Mouse (Mus musculus) embryonic facial prominence, embryonic 13.5 days (tissue): Measurements from ENCODE around the gene Zfp113. TPM values are rescaled to one million over a fixed set of nuclear protein-coding genes. Genes with fewer than 3 reads are reported as not detected.
A peak's percentile ranks its signal among the peaks of the same experiment; 100 is the strongest.

Experiments
- ATAC-seq: fragments of 200-750 bp; cut with Nextera tagmentation; 2 replicates; pipeline ENCODE4 v1.8.0; 2017; ENCODE audit warnings: low read depth; ENCODE audit not compliant: insufficient number of reproducible peaks, insufficient read depth, low FRiP score, low TSS enrichment
- H3K27ac ChIP-seq: fragments of 300-500 bp; sonication (generic); 2 replicates; pipeline ENCODE4 v1.5.1; 2015; ENCODE audit warnings: moderate library complexity, mild to moderate bottlenecking, inconsistent platforms
- H3K27me3 ChIP-seq: fragments of 300-500 bp; sonication (generic); 2 replicates; pipeline ENCODE4 v1.6.1; 2015; ENCODE audit warnings: mild to moderate bottlenecking, inconsistent platforms
- H3K36me3 ChIP-seq: fragments of 300-500 bp; sonication (generic); 2 replicates; pipeline ENCODE4 v1.6.1; 2015; ENCODE audit warnings: mild to moderate bottlenecking, inconsistent platforms
- H3K4me1 ChIP-seq: fragments of 300-500 bp; sonication (generic); 2 replicates; pipeline ENCODE4 v1.6.1; 2015; ENCODE audit warnings: inconsistent platforms
- H3K4me2 ChIP-seq: fragments of 300-500 bp; sonication (generic); 2 replicates; pipeline ENCODE4 v1.6.1; 2015; ENCODE audit warnings: moderate library complexity, mild to moderate bottlenecking, inconsistent platforms
- H3K4me3 ChIP-seq: fragments of 300-500 bp; sonication (generic); 2 replicates; pipeline ENCODE4 v1.5.1; 2015; ENCODE audit warnings: mild to moderate bottlenecking, inconsistent platforms
- H3K9ac ChIP-seq: fragments of 300-500 bp; sonication (generic); 2 replicates; pipeline ENCODE4 v1.6.1; 2015; ENCODE audit warnings: mild to moderate bottlenecking, inconsistent platforms
- H3K9me3 ChIP-seq: fragments of 300-500 bp; sonication (generic); 2 replicates; pipeline ENCODE4 v1.6.1; 2016; ENCODE audit warnings: inconsistent platforms
- WGBS: fragments of 180-500 bp; shearing (Covaris S2); methylation state at CpG from one replicate; pipeline ENCODE4 v1.1.7; 2015; ENCODE audit warnings: mixed read lengths; 5-methylcytosine and 5-hydroxymethylcytosine counted together
- polyA plus RNA-seq: library from polyadenylated mRNA; unstranded; fragments of >200 nt; fragmentation: Nextera tagmentation; extraction: Ambion mirVana; gene quantifications from 2 replicates; pipeline ENCODE4 v1.2.1, GENCODE M21; 2015

Zfp113 gene
- polyA plus RNA-seq, 1 experiment from 2014 or later, result 24.4 TPM

DNA sequence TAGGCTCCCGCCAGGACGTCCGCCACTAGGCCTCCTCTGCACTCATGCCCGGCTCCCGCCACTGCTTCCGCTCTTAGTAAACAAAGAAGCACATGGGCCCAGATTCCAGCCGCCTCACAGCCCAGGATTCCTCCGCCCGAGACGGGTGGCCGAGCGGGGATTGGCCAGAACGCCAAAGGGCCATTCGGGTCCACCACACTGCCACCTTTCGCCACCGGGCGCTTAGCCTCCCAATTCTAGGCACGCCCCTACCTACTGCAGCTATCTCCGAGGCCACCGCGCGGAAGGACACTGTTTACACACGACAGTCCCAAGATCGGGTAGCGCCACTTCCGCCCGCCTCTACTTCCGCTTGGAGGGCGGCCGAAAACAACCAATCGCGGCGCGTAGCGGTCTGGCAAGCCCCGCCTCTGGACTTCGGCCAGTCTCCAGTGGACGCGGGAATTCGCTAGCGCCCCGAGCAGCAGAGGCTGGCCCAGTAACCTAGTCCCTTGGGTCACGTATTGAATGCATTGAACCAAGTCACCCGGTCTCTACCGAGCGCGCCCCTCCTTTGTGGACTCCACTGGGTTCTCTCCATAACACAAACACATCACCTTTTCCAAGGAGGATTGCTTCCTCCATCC, 15.5 kb upstream of the Zfp113 start:
- Histone ChIP-seq H3K27ac (peak overlapping the region; percentile 95), H3K4me2 (peak overlapping the region; percentile 83), H3K9ac (peak overlapping the region; percentile 83), H3K9me3 (no peaks in the 10 kb centered on the region), H3K27me3 (no peaks in the 10 kb centered on the region), H3K36me3 (peaks cover 58% of the 10 kb centered on the region), H3K4me3 (peak overlapping the region; percentile 76), H3K4me1 (peaks cover 30% of the 10 kb centered on the region)
- under 1% methylated on average over 47 of the region's 47 CpGs for WGBS
- ATAC-seq, result peak; percentile 81

DNA sequence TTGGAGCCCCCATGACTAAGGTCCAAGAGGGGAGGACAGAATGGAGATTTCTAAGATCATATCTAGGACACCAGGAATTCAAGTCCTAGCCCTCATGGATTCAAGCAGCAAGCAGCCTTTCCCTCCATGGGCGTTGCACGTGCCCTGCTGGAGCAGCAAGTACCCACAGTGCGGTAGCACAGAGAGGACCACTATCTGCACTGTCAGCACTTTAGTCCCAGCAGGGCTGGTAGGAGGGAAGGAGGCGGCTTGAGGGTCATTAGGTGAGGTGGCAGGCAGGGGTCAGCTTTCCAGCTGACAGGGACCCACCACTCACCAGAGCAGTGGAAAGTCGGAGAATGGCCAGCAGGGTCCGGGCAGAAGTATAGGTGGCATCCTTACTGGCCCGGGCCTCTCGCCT, 10.1 kb upstream of the Zfp113 start:
- H3K4me3 ChIP-seq, result no peak overlapping the region
- H3K4me2 ChIP-seq, result no peak overlapping the region
- peaks cover 26% of the 10 kb centered on the region for H3K4me1 ChIP-seq
- no peak overlapping the region for H3K27ac ChIP-seq
- peaks cover 76% of the 10 kb centered on the region for H3K36me3 ChIP-seq
- no peaks in the 10 kb centered on the region for H3K27me3 ChIP-seq
- H3K9ac ChIP-seq, result no peak overlapping the region
- no peaks in the 10 kb centered on the region for H3K9me3 ChIP-seq
- 79% methylated on average over 8 of the region's 8 CpGs for WGBS
- ATAC-seq, result no peak

DNA sequence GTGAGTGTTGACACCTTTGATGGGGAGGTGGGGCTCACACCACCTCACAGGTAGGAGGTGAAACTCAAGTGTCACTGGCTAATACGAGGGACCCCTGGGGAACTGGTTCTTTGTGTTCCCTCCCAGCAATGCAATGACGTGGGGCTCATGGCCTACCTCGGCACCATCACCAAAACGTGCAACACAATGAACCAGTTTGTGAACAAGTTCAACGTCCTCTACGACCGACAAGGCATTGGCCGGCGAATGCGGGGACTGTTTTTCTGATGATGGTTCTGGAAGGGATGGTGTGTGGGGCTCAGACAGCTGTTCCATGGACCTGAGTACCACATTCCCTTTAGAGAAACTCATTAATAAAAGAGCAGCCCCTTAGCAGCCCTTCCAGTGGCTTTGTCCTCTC, 8.1 kb upstream of the Zfp113 start:
- H3K9me3 ChIP-seq, result no peaks in the 10 kb centered on the region
- no peaks in the 10 kb centered on the region for H3K27me3 ChIP-seq
- ATAC-seq, result no peak
- H3K27ac ChIP-seq, result no peak overlapping the region
- no peak overlapping the region for H3K9ac ChIP-seq
- no peak overlapping the region for H3K4me2 ChIP-seq
- WGBS, result 70% methylated on average over 10 of the region's 10 CpGs
- H3K4me1 ChIP-seq, result peaks cover 14% of the 10 kb centered on the region
- no peak overlapping the region for H3K4me3 ChIP-seq
- H3K36me3 ChIP-seq, result peaks cover 67% of the 10 kb centered on the region

DNA sequence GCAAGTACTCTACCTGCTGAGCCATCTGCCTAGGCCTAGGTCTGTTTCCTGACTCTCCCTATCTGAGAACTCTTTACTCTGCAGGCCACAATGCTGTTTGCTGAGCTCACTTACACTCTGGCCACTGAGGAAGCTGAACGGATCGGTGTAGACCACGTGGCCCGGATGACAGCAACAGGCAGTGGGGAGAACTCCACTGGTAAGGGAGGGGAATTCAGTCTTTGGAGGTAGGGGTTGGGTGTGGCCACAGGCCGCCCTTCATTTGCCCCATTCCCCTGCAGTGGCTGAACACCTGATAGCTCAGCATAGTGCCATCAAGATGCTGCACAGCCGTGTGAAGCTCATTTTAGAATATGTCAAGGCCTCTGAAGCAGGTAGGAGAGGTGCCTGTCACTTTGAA, 7.5 kb upstream of the Zfp113 start:
- ATAC-seq, result no peak
- WGBS, result 68% methylated on average over 6 of the region's 6 CpGs

DNA sequence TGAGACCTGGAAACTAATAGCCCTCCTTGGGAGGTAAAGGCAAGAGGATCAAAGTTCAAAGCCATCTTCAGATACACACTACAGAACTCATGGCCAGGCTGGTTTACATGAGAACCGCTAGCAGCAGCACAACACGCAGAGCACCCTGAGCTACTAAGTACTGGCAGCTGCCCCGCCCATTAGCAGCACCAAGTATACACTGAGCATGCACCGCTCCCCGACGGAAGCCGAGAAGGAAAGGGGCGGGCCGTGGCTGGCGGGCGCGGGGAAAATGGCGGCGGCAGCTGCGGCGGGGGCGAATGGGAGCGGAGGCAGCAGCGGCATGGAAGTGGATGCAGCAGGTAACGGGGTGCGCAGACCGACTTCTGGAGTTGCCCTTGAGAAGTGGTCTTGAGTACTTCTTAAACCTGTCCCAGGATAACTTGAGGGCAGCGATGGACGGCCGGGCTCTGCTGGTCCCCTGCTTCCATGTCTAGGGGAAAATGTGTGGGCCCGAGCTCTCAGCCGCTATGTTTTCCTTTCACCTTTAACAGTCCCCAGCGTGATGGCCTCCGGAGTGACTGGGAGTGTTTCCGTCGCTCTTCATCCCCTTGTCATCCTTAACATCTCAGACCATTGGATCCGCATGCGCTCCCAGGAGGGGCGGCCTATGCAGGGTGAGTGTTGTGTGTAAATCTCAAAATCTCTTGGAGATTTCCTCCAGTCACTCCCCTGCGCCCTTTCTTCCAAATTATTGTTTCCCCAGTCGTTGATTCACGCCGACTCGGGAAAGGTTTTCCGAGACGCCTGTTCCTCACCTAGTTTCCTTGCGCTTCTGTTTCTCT, 5.5 kb upstream of the Zfp113 start, which contains the start of gene Cops6:
Gene Cops6, plus strand, starts transcription at position 230 of the 824 bp plus-strand sequence.
- H3K27ac ChIP-seq, result peak within 1 kb of the TSS; percentile 85
- no peaks in the 10 kb centered on the region for H3K9me3 ChIP-seq
- peak within 1 kb of the TSS; percentile 93 for H3K9ac ChIP-seq
- peaks cover 11% of the 10 kb centered on the region for H3K4me1 ChIP-seq
- under 1% methylated on average over 42 of the region's 42 CpGs for WGBS
- ATAC-seq, result peak; percentile 88
- peaks cover 42% of the 10 kb centered on the region for H3K36me3 ChIP-seq
- peak within 1 kb of the TSS; percentile 80 for H3K4me2 ChIP-seq
- H3K27me3 ChIP-seq, result no peaks in the 10 kb centered on the region
- H3K4me3 ChIP-seq, result peak within 1 kb of the TSS; percentile 83

More for the DNA sequence above, 7.5 kb upstream of the Zfp113 start:
- Histone ChIP-seq H3K4me3 (peak overlapping the region; percentile 4; the same call in 1 of the 2 replicates), H3K4me1 (peaks cover 14% of the 10 kb centered on the region), H3K9ac (peak overlapping the region; percentile 7; the same call in 1 of the 2 replicates), H3K4me2 (no peak overlapping the region), H3K27me3 (no peaks in the 10 kb centered on the region), H3K27ac (no peak overlapping the region), H3K36me3 (peaks cover 62% of the 10 kb centered on the region), H3K9me3 (no peaks in the 10 kb centered on the region)

DNA sequence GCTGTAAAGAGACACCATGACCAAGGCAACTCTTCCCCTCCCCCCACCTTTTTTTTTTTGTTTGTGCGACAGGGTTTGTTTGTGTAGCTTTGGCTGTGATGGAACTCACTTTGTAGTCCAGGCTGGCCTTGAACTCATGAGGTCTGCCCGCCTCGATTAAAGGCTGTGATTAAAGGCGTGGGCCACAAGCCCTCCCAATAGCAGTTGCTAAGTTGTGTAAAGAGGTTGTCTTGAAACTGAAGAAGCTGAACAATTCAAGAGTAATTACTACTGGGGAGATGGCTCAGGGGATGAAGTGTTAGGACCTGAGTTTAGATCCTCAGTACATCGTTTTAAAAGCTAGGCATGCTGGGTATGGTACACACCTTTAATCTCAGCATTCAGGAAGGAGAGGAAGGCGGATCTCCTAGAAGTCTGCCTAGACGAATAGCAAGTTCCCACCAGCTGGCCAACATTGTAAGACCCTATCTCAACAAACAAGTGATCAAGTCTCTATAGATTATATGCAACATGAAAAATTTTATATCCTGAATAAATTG, 4.7 kb upstream of the Zfp113 start:
- Histone ChIP-seq H3K27me3 (no peaks in the 10 kb centered on the region), H3K4me3 (peak overlapping the region; percentile 83), H3K27ac (peak overlapping the region; percentile 85; the same call in 1 of the 2 replicates), H3K4me1 (peaks cover 11% of the 10 kb centered on the region), H3K4me2 (peak overlapping the region; percentile 80), H3K9me3 (no peaks in the 10 kb centered on the region), H3K9ac (peak overlapping the region; percentile 93), H3K36me3 (peaks cover 34% of the 10 kb centered on the region)
- no peak for ATAC-seq
- 64% methylated on average over 7 of the region's 7 CpGs for WGBS

DNA sequence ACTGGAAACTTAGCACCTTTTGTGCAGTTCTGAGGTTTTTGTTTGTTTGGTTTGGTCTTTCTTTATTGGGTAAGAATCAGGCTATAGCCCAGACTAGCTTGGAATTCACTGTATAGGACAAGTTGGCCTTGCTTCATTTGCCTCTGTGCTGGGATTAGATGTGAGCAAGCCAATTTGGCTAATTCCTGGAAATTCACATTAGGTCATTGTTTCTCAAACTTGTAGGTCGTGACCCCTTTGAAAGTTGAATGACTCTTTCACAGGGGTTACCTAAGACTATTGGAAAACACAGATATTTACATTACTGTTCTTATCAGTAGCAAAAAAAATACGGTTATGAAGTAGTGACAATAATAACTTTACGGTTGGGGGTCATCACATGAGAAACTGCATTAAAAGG, 1.2 kb downstream of the Zfp113 start:
- 86% methylated on average over 3 of the region's 3 CpGs for WGBS
- Histone ChIP-seq H3K9ac (peak overlapping the region; percentile 92), H3K9me3 (no peaks in the 10 kb centered on the region), H3K4me1 (0 out of 2 replicates have a peak, but pooled peaks cover 5% of the 10 kb centered on the region), H3K4me2 (peak overlapping the region; percentile 76), H3K36me3 (peaks cover 26% of the 10 kb centered on the region), H3K27ac (no peak overlapping the region), H3K4me3 (peak overlapping the region; percentile 81), H3K27me3 (no peaks in the 10 kb centered on the region)
- no peak for ATAC-seq

DNA sequence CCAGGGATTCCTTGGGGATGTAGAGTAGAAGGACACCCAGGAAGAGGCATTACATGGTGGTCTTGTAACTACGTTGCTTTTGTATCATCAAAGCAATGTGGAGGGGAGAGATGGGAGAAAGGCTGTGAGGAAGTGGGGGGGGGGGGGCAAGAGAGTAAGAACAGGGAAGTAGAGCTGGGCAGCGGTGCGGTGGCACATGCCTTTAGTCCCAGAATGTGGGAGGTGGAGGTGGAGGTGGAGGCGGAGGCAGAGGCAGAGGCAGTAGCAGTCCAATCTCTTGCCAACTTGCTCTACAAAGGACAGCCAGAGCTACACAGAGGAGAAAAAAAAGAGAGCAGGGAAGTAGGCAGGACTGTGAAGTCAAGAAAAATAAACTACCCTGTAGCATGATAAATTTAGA, 17.0 kb downstream of the Zfp113 start:
- no peak for ATAC-seq

DNA sequence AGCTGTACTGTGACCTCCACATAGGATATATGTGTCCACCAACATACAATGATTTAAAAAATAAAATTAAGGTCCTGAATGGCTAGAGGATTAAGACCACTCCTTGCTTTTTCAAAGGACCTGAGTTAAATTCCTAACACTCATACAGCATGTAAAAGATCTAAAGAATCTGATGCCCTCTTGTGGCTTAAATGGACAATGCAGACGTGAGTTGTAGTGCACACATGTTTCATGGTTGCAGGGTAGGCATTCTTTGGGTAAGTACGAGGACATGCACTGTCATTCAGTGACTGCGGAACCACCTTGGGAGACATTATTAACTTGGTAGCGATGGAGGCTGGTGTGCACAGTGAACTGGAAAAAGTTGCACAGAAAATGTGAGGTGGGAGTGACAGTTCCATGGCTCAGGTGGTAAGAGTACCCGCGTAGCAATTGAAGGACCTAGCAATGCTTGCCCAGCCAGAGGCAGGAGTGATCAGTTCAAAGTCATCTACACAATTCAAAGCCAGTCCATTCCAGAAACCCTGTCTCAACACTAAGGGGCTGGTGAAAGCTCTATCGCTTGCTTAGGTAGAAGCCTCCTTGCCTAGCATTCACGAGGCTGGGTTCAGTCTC, 17.5 kb downstream of the Zfp113 start:
- 62% methylated on average over 8 of the region's 8 CpGs for WGBS
- Histone ChIP-seq H3K4me1 (no peaks in the 10 kb centered on the region), H3K4me3 (no peak overlapping the region), H3K36me3 (peaks cover 40% of the 10 kb centered on the region), H3K27me3 (no peaks in the 10 kb centered on the region), H3K4me2 (no peak overlapping the region), H3K9me3 (no peaks in the 10 kb centered on the region), H3K9ac (no peak overlapping the region), H3K27ac (no peak overlapping the region)
- ATAC-seq, result no peak

More for the DNA sequence above, 17.0 kb downstream of the Zfp113 start:
- Histone ChIP-seq H3K36me3 (peaks cover 40% of the 10 kb centered on the region), H3K4me1 (no peaks in the 10 kb centered on the region), H3K9ac (no peak overlapping the region), H3K27me3 (no peaks in the 10 kb centered on the region), H3K27ac (no peak overlapping the region), H3K4me2 (no peak overlapping the region), H3K9me3 (no peaks in the 10 kb centered on the region), H3K4me3 (no peak overlapping the region)
- WGBS, result 75% methylated on average over 4 of the region's 4 CpGs

DNA sequence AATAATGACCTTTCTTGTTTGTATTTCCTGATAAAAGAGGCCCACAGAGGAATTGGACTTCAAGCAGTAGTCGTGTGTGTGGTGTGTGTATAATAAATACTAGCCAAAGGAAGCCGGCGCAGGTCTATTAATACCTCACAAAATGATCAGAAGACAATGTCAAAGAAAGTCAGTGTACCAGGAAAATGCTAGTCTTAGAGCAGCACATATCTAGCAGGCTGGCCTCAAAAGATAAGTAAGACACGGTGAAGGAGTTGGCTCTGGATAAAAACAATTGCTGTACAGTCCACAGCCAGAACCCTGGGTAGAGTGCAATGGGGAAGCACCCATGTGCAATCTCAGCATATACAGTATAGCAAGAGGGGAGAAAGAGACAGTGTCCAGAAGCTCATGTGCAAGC, 18.3 kb downstream of the Zfp113 start:
- Histone ChIP-seq H3K4me1 (no peaks in the 10 kb centered on the region), H3K9ac (no peak overlapping the region), H3K9me3 (no peaks in the 10 kb centered on the region), H3K36me3 (peaks cover 43% of the 10 kb centered on the region), H3K27ac (no peak overlapping the region), H3K4me2 (no peak overlapping the region), H3K27me3 (no peaks in the 10 kb centered on the region), H3K4me3 (no peak overlapping the region)
- WGBS, result 87% methylated on average over 4 of the region's 4 CpGs
- no peak for ATAC-seq

DNA sequence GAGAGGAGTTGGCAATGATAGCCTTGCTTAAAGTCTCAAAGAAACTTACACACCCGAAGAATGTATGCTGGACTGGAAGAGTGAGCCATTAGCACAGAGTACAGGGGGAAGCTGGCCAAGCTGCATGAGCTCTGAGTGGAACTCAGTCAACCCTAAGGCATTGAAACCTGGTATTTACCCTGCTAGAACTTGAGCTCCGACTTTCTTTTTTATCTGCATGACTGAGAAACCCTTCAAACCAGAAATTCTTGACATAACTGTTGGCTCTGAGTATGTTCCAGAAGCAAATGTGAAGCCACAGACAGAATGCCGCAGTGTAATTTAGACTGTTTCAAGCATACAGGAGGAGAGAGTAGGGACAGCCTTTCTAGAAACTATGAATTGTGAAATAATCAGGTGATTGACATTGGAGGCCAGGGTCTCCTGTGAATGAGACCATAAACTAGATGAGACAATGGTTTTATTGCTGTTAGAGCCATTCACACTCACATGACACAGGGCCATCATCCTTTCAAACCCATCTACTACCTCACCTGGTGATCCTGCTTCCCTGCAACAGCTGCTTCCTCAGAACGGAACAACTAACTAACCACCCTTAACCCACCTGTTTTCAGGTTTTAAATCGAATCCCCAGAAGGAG, 23.0 kb downstream of the Zfp113 start:
- Histone ChIP-seq H3K9me3 (no peaks in the 10 kb centered on the region), H3K9ac (no peak overlapping the region), H3K27ac (no peak overlapping the region), H3K4me1 (no peaks in the 10 kb centered on the region), H3K4me2 (no peak overlapping the region), H3K27me3 (no peaks in the 10 kb centered on the region), H3K4me3 (no peak overlapping the region), H3K36me3 (peaks cover 77% of the 10 kb centered on the region)
- ATAC-seq, result no peak
- WGBS, result 79% methylated on average over 5 of the region's 5 CpGs
